Mouse (Mus musculus) limb, embryonic 13.5 days (tissue): ENCODE results near the gene Misp. TPM values are rescaled to one million over a fixed set of nuclear protein-coding genes. Genes with fewer than 3 reads are reported as not detected.
A peak's percentile ranks its signal among the peaks of the same experiment; 100 is the strongest.

ENCODE experiments used
- ATAC-seq: fragments of 200-750 bp; cut with Nextera tagmentation; 2 replicates; pipeline ENCODE4 v1.8.0; 2017; ENCODE audit warnings: low read depth, moderate number of reproducible peaks, moderate TSS enrichment; ENCODE audit not compliant: low FRiP score
- H3K27ac ChIP-seq: fragments of 300-500 bp; sonication (generic); 2 replicates; pipeline ENCODE4 v1.5.1; 2015; ENCODE audit warnings: inconsistent platforms, mild to moderate bottlenecking, moderate library complexity
- H3K27me3 ChIP-seq: fragments of 300-500 bp; sonication (generic); 2 replicates; pipeline ENCODE4 v1.6.1; 2015; ENCODE audit warnings: mild to moderate bottlenecking, inconsistent platforms
- H3K36me3 ChIP-seq: fragments of 300-500 bp; sonication (generic); 2 replicates; pipeline ENCODE4 v1.6.1; 2015; ENCODE audit warnings: inconsistent platforms, mild to moderate bottlenecking, moderate library complexity
- H3K4me1 ChIP-seq: fragments of 300-500 bp; sonication (generic); 2 replicates; pipeline ENCODE4 v1.6.1; 2015; ENCODE audit warnings: inconsistent platforms
- H3K4me2 ChIP-seq: fragments of 300-500 bp; sonication (generic); replicated peaks from 2 replicates; pipeline ENCODE4 v1.6.1; 2015; ENCODE audit warnings: inconsistent platforms, mild to moderate bottlenecking, moderate library complexity
- H3K4me3 ChIP-seq: fragments of 300-500 bp; sonication (generic); 2 replicates; pipeline ENCODE4 v1.5.1; 2015; ENCODE audit warnings: moderate library complexity, mild to moderate bottlenecking, inconsistent platforms
- H3K9ac ChIP-seq: fragments of 300-500 bp; sonication (generic); 2 replicates; pipeline ENCODE4 v1.6.1; 2015; ENCODE audit warnings: mild to moderate bottlenecking, inconsistent platforms
- H3K9me3 ChIP-seq: fragments of 300-500 bp; sonication (generic); 2 replicates; pipeline ENCODE4 v1.6.1; 2016; ENCODE audit warnings: inconsistent platforms
- WGBS: fragments of 180-500 bp; shearing (Covaris S2); methylation state at CpG from one replicate; pipeline ENCODE4 v1.1.7; 2015; 5-methylcytosine and 5-hydroxymethylcytosine counted together
- microRNA-seq: library from miRNA; unstranded; fragments of <30 nt; microRNA quantifications from one replicate; pipeline ENCODE4, GENCODE M21; 2016
- polyA plus RNA-seq: library from polyadenylated mRNA; unstranded; fragments of >200 nt; fragmentation: Nextera tagmentation; extraction: Ambion mirVana; gene quantifications from 2 replicates; pipeline ENCODE4 v1.2.1, GENCODE M21; 2015

Misp gene
- polyA plus RNA-seq, 1 experiment from 2014 or later = 0.90 TPM

DNA sequence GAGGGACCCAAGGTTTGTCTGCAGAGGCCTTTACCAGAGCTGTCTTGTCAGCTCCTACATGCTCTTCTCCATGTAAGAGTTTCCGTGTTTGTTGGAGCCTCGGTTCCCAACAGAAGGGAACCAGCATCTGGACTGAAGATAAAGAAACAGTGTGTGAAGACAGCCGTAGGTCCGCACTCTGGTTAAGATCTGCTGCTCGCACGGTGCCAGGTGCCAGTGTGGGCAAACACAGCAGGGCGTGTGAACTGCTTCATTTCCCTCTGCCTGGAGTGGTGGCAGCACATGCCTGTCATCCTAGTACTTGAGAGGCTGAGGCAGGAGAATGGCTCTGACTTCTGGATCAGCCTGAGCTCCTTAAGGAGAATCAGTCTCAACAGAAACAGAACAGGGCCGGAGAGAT lies 51.1 kb downstream of the Misp start:
- H3K4me1 ChIP-seq = peaks cover 22% of the 10 kb centered on the region
- no peak for ATAC-seq
- 93% methylated on average over 8 of the region's 8 CpGs for WGBS
- H3K27me3 ChIP-seq = no peaks in the 10 kb centered on the region
- H3K4me2 ChIP-seq = no peak overlapping the region
- H3K9ac ChIP-seq = no peak overlapping the region
- H3K9me3 ChIP-seq = no peaks in the 10 kb centered on the region
- H3K4me3 ChIP-seq = no peak overlapping the region
- no peak overlapping the region for H3K27ac ChIP-seq
- peaks cover 40% of the 10 kb centered on the region for H3K36me3 ChIP-seq

DNA sequence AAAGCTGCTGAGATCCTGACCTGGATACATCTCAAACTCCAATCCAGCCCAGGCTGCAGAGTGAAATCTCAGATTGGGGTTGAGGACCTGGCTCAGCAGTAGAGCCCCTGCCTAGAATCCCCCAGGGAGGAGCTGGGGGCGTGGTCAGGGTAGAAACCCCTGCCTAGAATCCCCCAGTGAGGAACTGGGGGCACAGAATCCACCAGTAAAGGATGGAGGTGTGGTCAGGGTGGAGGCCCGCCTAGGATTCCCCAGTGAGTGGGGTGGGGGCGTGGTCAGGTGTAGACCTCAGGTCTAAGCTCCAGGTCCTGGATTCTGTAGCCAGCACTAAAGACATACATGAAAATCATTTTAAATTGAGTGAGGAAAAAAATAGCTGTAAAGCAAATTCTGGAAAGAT lies 52.1 kb downstream of the Misp start:
- 34% methylated on average over 3 of the region's 3 CpGs for WGBS
- H3K4me1 ChIP-seq = peaks cover 22% of the 10 kb centered on the region
- H3K27ac ChIP-seq = peak overlapping the region; percentile 86; the same call in 1 of the 2 replicates
- peak overlapping the region; percentile 94 for H3K9ac ChIP-seq
- peak overlapping the region; percentile 76 for H3K4me2 ChIP-seq
- H3K9me3 ChIP-seq = no peaks in the 10 kb centered on the region
- no peak for ATAC-seq
- peak overlapping the region; percentile 79 for H3K4me3 ChIP-seq
- H3K27me3 ChIP-seq = no peaks in the 10 kb centered on the region
- H3K36me3 ChIP-seq = peaks cover 32% of the 10 kb centered on the region

DNA sequence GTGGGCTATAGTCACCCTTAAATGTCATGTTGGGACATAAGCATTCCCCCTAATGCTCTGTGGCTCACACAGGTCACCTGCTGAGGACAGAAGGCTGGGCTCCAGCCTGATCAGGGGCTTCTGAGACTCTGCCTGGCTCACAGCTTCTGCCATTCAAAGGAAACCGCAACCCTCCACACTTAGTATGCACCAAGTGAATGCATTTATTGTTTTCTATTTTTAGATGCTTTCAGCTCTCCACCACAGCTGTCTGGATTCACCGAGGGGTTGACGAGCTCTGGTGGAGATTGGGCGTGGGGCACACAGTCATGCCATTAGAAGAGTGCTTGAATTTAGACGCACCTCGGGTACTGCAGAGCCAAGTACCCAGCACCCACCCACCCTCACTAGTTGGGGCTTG lies 52.5 kb downstream of the Misp start:
- H3K27me3 ChIP-seq = no peaks in the 10 kb centered on the region
- 6% methylated on average over 6 of the region's 6 CpGs for WGBS
- ATAC-seq = no peak
- H3K36me3 ChIP-seq = peaks cover 30% of the 10 kb centered on the region
- peaks cover 22% of the 10 kb centered on the region for H3K4me1 ChIP-seq
- H3K9me3 ChIP-seq = no peaks in the 10 kb centered on the region
- peak overlapping the region; percentile 76 for H3K4me2 ChIP-seq
- H3K27ac ChIP-seq = peak overlapping the region; percentile 86
- H3K9ac ChIP-seq = peak overlapping the region; percentile 94
- peak overlapping the region; percentile 79 for H3K4me3 ChIP-seq

DNA sequence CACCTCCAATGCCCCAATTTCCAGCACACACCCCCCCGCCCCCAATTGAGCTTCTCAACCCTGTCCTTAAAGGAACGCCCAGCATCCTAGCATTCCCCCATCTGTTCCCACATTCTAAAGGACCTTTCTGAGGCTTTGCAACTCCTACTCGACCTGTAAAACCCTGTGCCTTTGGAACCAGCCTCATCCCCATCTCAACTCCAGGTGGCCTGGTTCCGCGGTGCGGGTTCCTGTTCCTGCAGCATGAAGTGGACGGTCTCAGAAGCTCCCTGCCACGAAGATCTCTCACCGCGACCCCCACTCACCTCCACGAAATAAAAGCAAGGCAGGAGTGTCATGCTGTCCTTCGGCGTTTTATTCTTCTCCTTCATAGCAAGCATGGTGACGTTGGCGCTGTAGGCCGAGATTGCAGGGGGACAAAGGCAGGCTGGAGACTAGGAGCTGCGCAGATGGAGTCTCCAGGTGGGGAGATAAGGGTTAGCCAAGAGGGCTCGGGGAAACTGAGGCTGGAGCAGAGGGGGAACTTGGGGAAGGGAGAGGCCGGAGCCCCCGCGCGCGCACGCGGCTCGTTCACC lies 53.0 kb downstream of the Misp start:
- Histone ChIP-seq H3K4me1 (peaks cover 22% of the 10 kb centered on the region), H3K4me2 (peak overlapping the region; percentile 76), H3K27ac (peak overlapping the region; percentile 86), H3K9ac (peak overlapping the region; percentile 94), H3K4me3 (peak overlapping the region; percentile 79), H3K9me3 (no peaks in the 10 kb centered on the region), H3K27me3 (no peaks in the 10 kb centered on the region), H3K36me3 (peaks cover 28% of the 10 kb centered on the region)
- ATAC-seq = no peak; the same call in 1 of the 2 replicates
- WGBS = 2% methylated on average over 26 of the region's 26 CpGs

DNA sequence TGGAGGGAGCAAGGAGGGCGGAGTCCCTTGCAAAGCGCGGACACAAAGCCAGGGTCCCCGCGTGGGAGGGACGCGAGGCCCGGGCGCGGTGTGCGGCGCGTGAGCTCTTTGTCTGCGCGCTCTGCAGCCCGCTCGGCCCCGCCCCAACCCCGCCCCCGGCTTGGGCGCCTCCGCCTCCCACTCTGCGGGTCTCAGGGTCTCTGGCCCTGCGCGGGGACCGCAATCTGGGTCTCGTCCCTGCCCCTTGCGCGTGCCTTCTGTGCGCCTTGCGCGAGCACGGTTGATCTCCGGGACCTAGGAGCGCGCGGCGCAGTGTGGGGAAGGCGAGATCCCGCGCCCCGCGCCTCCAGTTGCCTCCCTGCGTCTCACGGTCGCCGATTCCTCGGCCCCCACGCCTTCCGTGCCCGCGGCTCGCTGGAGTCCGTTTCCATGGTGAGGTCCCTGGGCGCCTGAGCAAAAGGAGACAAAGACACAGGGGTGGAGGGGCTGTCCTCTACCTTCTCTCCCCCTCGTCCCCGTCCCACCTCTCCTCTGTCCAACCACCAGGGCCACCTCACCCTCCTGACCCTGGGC lies 53.6 kb downstream of the Misp start, which contains the start of the genes Prtn3 and Plppr3:
Gene Prtn3 (plus strand): TSS at position 187 of the 573 bp plus-strand sequence.
Gene Plppr3 (minus strand): TSS at position 345 of the 573 bp plus-strand sequence.
- H3K4me2 ChIP-seq = peak within 1 kb of the TSS; percentile 76
- peaks cover 22% of the 10 kb centered on the region for H3K4me1 ChIP-seq
- peak within 1 kb of the TSS; percentile 86 for H3K27ac ChIP-seq
- H3K4me3 ChIP-seq = peak within 1 kb of the TSS; percentile 79
- peak within 1 kb of the TSS; percentile 94 for H3K9ac ChIP-seq
- H3K9me3 ChIP-seq = no peaks in the 10 kb centered on the region
- WGBS = 1% methylated on average over 54 of the region's 57 CpGs
- ATAC-seq = peak; percentile 87
- peaks cover 24% of the 10 kb centered on the region for H3K36me3 ChIP-seq
- H3K27me3 ChIP-seq = no peaks in the 10 kb centered on the region

DNA sequence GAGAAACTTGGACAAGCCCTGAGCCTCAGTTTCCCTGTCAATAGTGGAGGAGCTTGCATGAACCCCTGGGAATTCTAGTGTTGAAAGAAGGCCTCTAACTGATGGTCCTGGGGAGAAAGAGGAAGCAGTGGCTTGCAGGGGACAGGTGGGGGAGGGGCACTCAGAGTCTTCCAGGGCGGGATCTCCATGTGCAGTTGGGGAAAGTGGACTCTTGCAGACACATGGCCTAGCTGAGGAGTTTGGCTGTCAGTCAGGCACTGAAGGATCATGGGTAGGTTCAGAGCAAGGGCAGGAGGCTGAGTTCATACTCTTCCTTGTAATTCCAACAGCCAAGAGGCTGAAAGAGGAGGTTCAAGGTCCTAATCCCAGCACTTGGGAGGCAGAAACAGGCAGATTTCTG lies 56.4 kb downstream of the Misp start:
- ATAC-seq = no peak

DNA sequence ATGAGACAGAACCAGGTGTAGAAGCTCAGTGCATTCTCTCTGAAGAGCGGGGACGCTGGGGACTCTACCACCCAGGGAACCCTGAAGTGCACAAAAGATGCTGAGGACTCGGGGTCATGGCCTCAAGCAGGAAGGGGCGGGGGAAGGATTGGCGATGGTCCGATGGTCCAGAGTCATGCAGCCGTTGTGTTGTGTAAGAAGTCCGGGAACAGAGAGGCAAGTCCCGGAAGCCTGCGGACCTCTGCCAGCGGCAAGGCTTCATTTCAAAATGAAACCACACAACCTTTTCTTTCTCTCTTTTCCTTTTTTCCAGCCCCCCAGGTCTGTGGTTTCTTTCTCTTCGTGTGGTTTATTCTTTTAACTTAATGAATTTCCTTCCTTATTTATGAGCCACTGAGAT lies 57.0 kb downstream of the Misp start:
- 50% methylated on average over 12 of the region's 12 CpGs for whole genome bisulfite sequencing
- Histone ChIP-seq H3K4me1 (peaks cover 31% of the 10 kb centered on the region), H3K4me2 (no peak overlapping the region), H3K36me3 (no peaks in the 10 kb centered on the region), H3K27me3 (peaks cover 7% of the 10 kb centered on the region), H3K4me3 (no peak overlapping the region), H3K9ac (no peak overlapping the region), H3K9me3 (no peaks in the 10 kb centered on the region), H3K27ac (no peak overlapping the region)
- ATAC-seq = no peak

More for the DNA sequence above, 56.4 kb downstream of the Misp start:
- Histone ChIP-seq H3K4me2 (no peak overlapping the region), H3K4me1 (peaks cover 30% of the 10 kb centered on the region), H3K27me3 (peaks cover 3% of the 10 kb centered on the region; the same call in 1 of the 2 replicates), H3K9ac (no peak overlapping the region), H3K9me3 (no peaks in the 10 kb centered on the region), H3K27ac (no peak overlapping the region), H3K4me3 (no peak overlapping the region), H3K36me3 (no peaks in the 10 kb centered on the region)
- WGBS = 43% methylated on average over 1 of the region's 1 CpGs

DNA sequence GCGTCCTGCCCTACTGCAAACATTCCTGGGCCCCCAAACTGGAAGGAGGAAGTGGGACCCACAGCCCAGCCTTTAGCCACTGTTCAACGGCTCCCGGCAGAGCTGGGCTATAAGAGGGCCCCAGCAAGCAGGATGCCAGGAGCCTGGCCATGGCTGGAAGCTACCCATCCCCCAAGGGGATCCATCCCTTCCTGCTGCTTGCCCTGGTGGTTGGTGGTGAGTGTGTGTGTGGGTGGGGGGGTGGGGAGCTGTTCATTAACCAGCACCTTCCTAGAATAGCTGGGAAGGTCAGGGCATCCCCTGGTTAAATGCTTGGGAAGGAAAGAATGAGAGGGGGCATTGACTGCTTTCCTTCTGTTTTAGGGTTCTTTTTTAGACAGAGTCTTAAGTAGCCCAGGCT lies 58.7 kb downstream of the Misp start:
- Histone ChIP-seq H3K36me3 (no peaks in the 10 kb centered on the region), H3K4me2 (no peak overlapping the region), H3K9ac (0 out of 2 replicates have a peak overlapping the region, but pooled peaks have one; percentile 39), H3K27ac (no peak overlapping the region), H3K4me1 (peaks cover 32% of the 10 kb centered on the region), H3K27me3 (peaks cover 14% of the 10 kb centered on the region), H3K9me3 (no peaks in the 10 kb centered on the region), H3K4me3 (no peak overlapping the region)
- ATAC-seq = no peak
- 34% methylated on average over 3 of the region's 3 CpGs for WGBS

Small RNA genes lying within 50 kb of the gene (microRNA-seq; reads per million reads assigned to microRNA genes)
- gene Mir6910 = 0.52 reads per million

Other genes with a start within 250 kb of the Misp start
- gene Theg, start 233.7 kb upstream of the Misp start, polyA plus RNA-seq = not detected in 2 replicates
- 0.03 and 0.05 TPM in 2 replicates for gene C2cd4c, start 207.0 kb upstream of the Misp start, polyA plus RNA-seq
- 11.3 and 11.9 TPM in 2 replicates for gene Shc2, start 183.1 kb upstream of the Misp start, polyA plus RNA-seq
- not detected in 2 replicates for gene Odf3l2, start 175.3 kb upstream of the Misp start, polyA plus RNA-seq
- 7.0 and 8.2 TPM in 2 replicates for gene Madcam1, start 156.4 kb upstream of the Misp start, polyA plus RNA-seq
- 62.0 and 65.9 TPM in 2 replicates for gene Tpgs1, start 151.6 kb upstream of the Misp start, polyA plus RNA-seq
- 116 and 123 TPM in 2 replicates for gene Cdc34, start 138.8 kb upstream of the Misp start, polyA plus RNA-seq
- 0.83 and 0.92 TPM in 2 replicates for gene Gzmm, start 132.0 kb upstream of the Misp start, polyA plus RNA-seq
- gene Bsg, start 116.5 kb upstream of the Misp start, polyA plus RNA-seq = 761 and 775 TPM in 2 replicates
- not detected in 2 replicates for gene Hcn2, start 104.4 kb upstream of the Misp start, polyA plus RNA-seq
- 49.4 and 54.9 TPM in 2 replicates for gene Polrmt, start 74.4 kb upstream of the Misp start, polyA plus RNA-seq
- 0.34 and 0.47 TPM in 2 replicates for gene Fgf22, start 65.9 kb upstream of the Misp start, polyA plus RNA-seq
- gene Rnf126, start 54.0 kb upstream of the Misp start, polyA plus RNA-seq = 93.0 and 95.4 TPM in 2 replicates
- gene Fstl3, start 43.7 kb upstream of the Misp start, polyA plus RNA-seq = 7.0 and 7.8 TPM in 2 replicates
- 0.11 TPM in 1 of 2 replicates, not detected in the other for gene Prss57, start 30.0 kb upstream of the Misp start, polyA plus RNA-seq
- gene Palm, start 27.4 kb upstream of the Misp start, polyA plus RNA-seq = 101 TPM in 2 replicates
- 347 and 366 TPM in 2 replicates for gene Ptbp1, start 33.4 kb downstream of the Misp start, polyA plus RNA-seq
- gene Prtn3, start 53.5 kb downstream of the Misp start, polyA plus RNA-seq = 11.1 and 11.3 TPM in 2 replicates
- gene Plppr3, start 53.6 kb downstream of the Misp start, polyA plus RNA-seq = 138 and 142 TPM in 2 replicates
- 0.29 and 0.86 TPM in 2 replicates for gene Elane, start 65.3 kb downstream of the Misp start, polyA plus RNA-seq
- not detected in 2 replicates for gene Cfd, start 69.9 kb downstream of the Misp start, polyA plus RNA-seq
- 44.9 and 46.8 TPM in 2 replicates for gene Med16, start 87.9 kb downstream of the Misp start, polyA plus RNA-seq
- gene Gm26602, start 89.9 kb downstream of the Misp start, polyA plus RNA-seq = 20.3 TPM in 1 of 2 replicates, not detected in the other
- 0.94 and 1.0 TPM in 2 replicates for gene Kiss1r, start 96.0 kb downstream of the Misp start, polyA plus RNA-seq
- 186 and 188 TPM in 2 replicates for gene R3hdm4, start 100.2 kb downstream of the Misp start, polyA plus RNA-seq
- 5.5 and 6.2 TPM in 2 replicates for gene Arid3a, start 106.1 kb downstream of the Misp start, polyA plus RNA-seq
- gene Wdr18, start 139.2 kb downstream of the Misp start, polyA plus RNA-seq = 105 and 106 TPM in 2 replicates
- 0.41 and 0.73 TPM in 2 replicates for gene Grin3b, start 149.7 kb downstream of the Misp start, polyA plus RNA-seq
- 16.0 and 19.5 TPM in 2 replicates for gene Tmem259, start 163.3 kb downstream of the Misp start, polyA plus RNA-seq
- gene Cnn2, start 167.6 kb downstream of the Misp start, polyA plus RNA-seq = 287 and 299 TPM in 2 replicates
- gene Abca7, start 175.5 kb downstream of the Misp start, polyA plus RNA-seq = 1.8 and 1.9 TPM in 2 replicates
- 7.3 and 7.6 TPM in 2 replicates for gene Arhgap45, start 195.7 kb downstream of the Misp start, polyA plus RNA-seq
- 244 and 254 TPM in 2 replicates for gene Polr2e, start 218.8 kb downstream of the Misp start, polyA plus RNA-seq
- 462 and 477 TPM in 2 replicates for gene Gpx4, start 226.2 kb downstream of the Misp start, polyA plus RNA-seq